Mouse (Mus musculus) intestine, embryonic 15.5 days (tissue): ENCODE data around the gene Upp2. TPM values are rescaled to one million over a fixed set of nuclear protein-coding genes. Genes with fewer than 3 reads are reported as not detected.
A peak's percentile ranks its signal among the peaks of the same experiment; 100 is the strongest.

ENCODE experiments used
- ATAC-seq: fragments of 200-750 bp; cut with Nextera tagmentation; 2 replicates; pipeline ENCODE4 v1.8.0; 2017; ENCODE audit warnings: moderate TSS enrichment, moderate library complexity
- H3K27ac ChIP-seq: fragments of 300-500 bp; sonication (generic); 2 replicates; pipeline ENCODE4 v1.5.1; 2015; ENCODE audit warnings: mild to moderate bottlenecking, inconsistent platforms
- H3K27me3 ChIP-seq: fragments of 300-500 bp; sonication (generic); replicated peaks from 2 replicates; pipeline ENCODE4 v1.6.1; 2015; ENCODE audit warnings: inconsistent platforms
- H3K36me3 ChIP-seq: fragments of 300-500 bp; sonication (generic); 2 replicates; pipeline ENCODE4 v1.6.1; 2015; ENCODE audit warnings: inconsistent platforms
- H3K4me1 ChIP-seq: fragments of 300-500 bp; sonication (generic); replicated peaks from 2 replicates; pipeline ENCODE4 v1.6.1; 2015; ENCODE audit warnings: inconsistent platforms
- H3K4me2 ChIP-seq: fragments of 300-500 bp; sonication (generic); replicated peaks from 2 replicates; pipeline ENCODE4 v1.6.1; 2015; ENCODE audit warnings: mild to moderate bottlenecking, inconsistent platforms
- H3K4me3 ChIP-seq: fragments of 300-500 bp; sonication (generic); replicated peaks from 2 replicates; pipeline ENCODE4 v1.5.1; 2015; ENCODE audit warnings: inconsistent platforms
- H3K9ac ChIP-seq: fragments of 300-500 bp; sonication (generic); 2 replicates; pipeline ENCODE4 v1.6.1; 2015; ENCODE audit warnings: inconsistent platforms
- H3K9me3 ChIP-seq: fragments of 300-500 bp; sonication (generic); 2 replicates; pipeline ENCODE4 v1.6.1; 2016; ENCODE audit warnings: inconsistent platforms
- WGBS: fragments of 180-500 bp; shearing (Covaris S2); methylation state at CpG from one replicate; pipeline ENCODE4 v1.1.7; 2015; 5-methylcytosine and 5-hydroxymethylcytosine counted together
- polyA plus RNA-seq: library from polyadenylated mRNA; unstranded; fragments of >200 nt; fragmentation: Nextera tagmentation; extraction: Ambion mirVana; gene quantifications from 2 replicates; pipeline ENCODE4 v1.2.1, GENCODE M21; 2015

Upp2 gene
- polyA plus RNA-seq, 1 experiment from 2014 or later: 5.5 TPM

GRCm38 (mm10) chr2:58533521-58534001, 33.5 kb upstream of the Upp2 start:
- no peak overlapping the region for H3K9ac ChIP-seq
- H3K4me1 ChIP-seq: peaks cover 29% of the 10 kb centered on the region
- no peak overlapping the region for H3K4me2 ChIP-seq
- no peaks in the 10 kb centered on the region for H3K27me3 ChIP-seq
- H3K9me3 ChIP-seq: no peaks in the 10 kb centered on the region
- no peaks in the 10 kb centered on the region for H3K36me3 ChIP-seq
- H3K4me3 ChIP-seq: no peak overlapping the region
- peak overlapping the region; percentile 56 for H3K27ac ChIP-seq
- ATAC-seq: 0 out of 2 replicates have a peak, but pooled peaks have one; percentile 32
- 27% methylated on average over 7 of the region's 7 CpGs for WGBS

- no peak overlapping the region for H3K9ac ChIP-seq
- H3K4me1 ChIP-seq: peaks cover 32% of the 10 kb centered on the region
- no peak overlapping the region for H3K27ac ChIP-seq
- H3K4me3 ChIP-seq: no peak overlapping the region
- ATAC-seq: no peak
- H3K36me3 ChIP-seq: no peaks in the 10 kb centered on the region
- H3K27me3 ChIP-seq: no peaks in the 10 kb centered on the region
- H3K9me3 ChIP-seq: no peaks in the 10 kb centered on the region
- WGBS: 76% methylated on average over 4 of the region's 4 CpGs
- H3K4me2 ChIP-seq: no peak overlapping the region
Observed at GRCm38 (mm10) chr2:58534379-58534778, 32.7 kb upstream of the Upp2 start.

- H3K9me3 ChIP-seq: no peaks in the 10 kb centered on the region
- H3K36me3 ChIP-seq: no peaks in the 10 kb centered on the region
- no peak overlapping the region for H3K27ac ChIP-seq
- peaks cover 32% of the 10 kb centered on the region for H3K4me1 ChIP-seq
- H3K27me3 ChIP-seq: no peaks in the 10 kb centered on the region
- H3K9ac ChIP-seq: no peak overlapping the region
- ATAC-seq: peak; percentile 19
- WGBS: 60% methylated on average over 8 of the region's 8 CpGs
- H3K4me3 ChIP-seq: no peak overlapping the region
- no peak overlapping the region for H3K4me2 ChIP-seq
Observed at GRCm38 (mm10) chr2:58535233-58535632, 31.9 kb upstream of the Upp2 start.

GRCm38 (mm10) chr2:58536796-58537195, 30.3 kb upstream of the Upp2 start:
- Histone ChIP-seq H3K36me3 (no peaks in the 10 kb centered on the region), H3K4me3 (no peak overlapping the region), H3K4me2 (no peak overlapping the region), H3K9ac (no peak overlapping the region), H3K4me1 (peaks cover 32% of the 10 kb centered on the region), H3K9me3 (no peaks in the 10 kb centered on the region), H3K27me3 (no peaks in the 10 kb centered on the region), H3K27ac (no peak overlapping the region)
- ATAC-seq: no peak
- WGBS: 84% methylated on average over 3 of the region's 3 CpGs

GRCm38 (mm10) chr2:58538196-58538595, 28.9 kb upstream of the Upp2 start:
- no peaks in the 10 kb centered on the region for H3K27me3 ChIP-seq
- peaks cover 24% of the 10 kb centered on the region for H3K4me1 ChIP-seq
- ATAC-seq: no peak

GRCm38 (mm10) chr2:58543252-58543651, 23.8 kb upstream of the Upp2 start:
- Histone ChIP-seq H3K36me3 (no peaks in the 10 kb centered on the region), H3K4me1 (peaks cover 8% of the 10 kb centered on the region; the same call in 1 of the 2 replicates), H3K4me2 (no peak overlapping the region), H3K9ac (no peak overlapping the region), H3K9me3 (no peaks in the 10 kb centered on the region), H3K27ac (no peak overlapping the region), H3K4me3 (no peak overlapping the region), H3K27me3 (no peaks in the 10 kb centered on the region)
- no peak for ATAC-seq
- WGBS: 90% methylated on average over 5 of the region's 5 CpGs

More at GRCm38 (mm10) chr2:58538196-58538595, 28.9 kb upstream of the Upp2 start:
- H3K9me3 ChIP-seq: no peaks in the 10 kb centered on the region
- H3K36me3 ChIP-seq: no peaks in the 10 kb centered on the region
- no peak overlapping the region for H3K4me2 ChIP-seq
- H3K4me3 ChIP-seq: no peak overlapping the region
- H3K9ac ChIP-seq: no peak overlapping the region
- 91% methylated on average over 6 of the region's 6 CpGs for WGBS
- H3K27ac ChIP-seq: no peak overlapping the region

- Histone ChIP-seq H3K27ac (no peak overlapping the region), H3K36me3 (no peaks in the 10 kb centered on the region), H3K4me1 (peaks cover 5% of the 10 kb centered on the region; the same call in 1 of the 2 replicates), H3K4me2 (no peak overlapping the region), H3K9ac (no peak overlapping the region), H3K4me3 (no peak overlapping the region), H3K27me3 (no peaks in the 10 kb centered on the region), H3K9me3 (no peaks in the 10 kb centered on the region)
- no peak for ATAC-seq
- WGBS: 88% methylated on average over 6 of the region's 6 CpGs
Observed at GRCm38 (mm10) chr2:58544368-58544767, 22.7 kb upstream of the Upp2 start.

- ATAC-seq: peak; percentile 28; the same call in 1 of the 2 replicates
Observed at GRCm38 (mm10) chr2:58546264-58546663, 20.8 kb upstream of the Upp2 start.

GRCm38 (mm10) chr2:58548943-58549342, 18.2 kb upstream of the Upp2 start:
- ATAC-seq: peak; percentile 76
- no peak overlapping the region for H3K4me3 ChIP-seq
- 50% methylated on average over 7 of the region's 7 CpGs for WGBS
- H3K9me3 ChIP-seq: no peaks in the 10 kb centered on the region
- no peaks in the 10 kb centered on the region for H3K27me3 ChIP-seq
- H3K9ac ChIP-seq: no peak overlapping the region
- H3K4me1 ChIP-seq: peaks cover 33% of the 10 kb centered on the region
- no peak overlapping the region for H3K4me2 ChIP-seq
- H3K27ac ChIP-seq: no peak overlapping the region
- H3K36me3 ChIP-seq: no peaks in the 10 kb centered on the region

More at GRCm38 (mm10) chr2:58546264-58546663, 20.8 kb upstream of the Upp2 start:
- Histone ChIP-seq H3K9ac (no peak overlapping the region), H3K27me3 (no peaks in the 10 kb centered on the region), H3K36me3 (no peaks in the 10 kb centered on the region), H3K9me3 (no peaks in the 10 kb centered on the region), H3K4me3 (no peak overlapping the region), H3K4me1 (peaks cover 20% of the 10 kb centered on the region), H3K4me2 (no peak overlapping the region), H3K27ac (no peak overlapping the region)
- 65% methylated on average over 7 of the region's 7 CpGs for WGBS

GRCm38 (mm10) chr2:58549960-58550359, 17.1 kb upstream of the Upp2 start:
- WGBS: 42% methylated on average over 6 of the region's 6 CpGs
- Histone ChIP-seq H3K9me3 (no peaks in the 10 kb centered on the region), H3K9ac (no peak overlapping the region), H3K27me3 (no peaks in the 10 kb centered on the region), H3K4me1 (peaks cover 33% of the 10 kb centered on the region), H3K4me3 (no peak overlapping the region), H3K36me3 (no peaks in the 10 kb centered on the region), H3K27ac (no peak overlapping the region), H3K4me2 (no peak overlapping the region)
- ATAC-seq: peak; percentile 31

- WGBS: 56% methylated on average over 9 of the region's 9 CpGs
- no peak overlapping the region for H3K27ac ChIP-seq
- no peaks in the 10 kb centered on the region for H3K9me3 ChIP-seq
- H3K4me3 ChIP-seq: no peak overlapping the region
- H3K36me3 ChIP-seq: no peaks in the 10 kb centered on the region
- H3K4me1 ChIP-seq: peaks cover 33% of the 10 kb centered on the region
- H3K9ac ChIP-seq: no peak overlapping the region
- ATAC-seq: no peak
- no peak overlapping the region for H3K4me2 ChIP-seq
- H3K27me3 ChIP-seq: no peaks in the 10 kb centered on the region
Observed at GRCm38 (mm10) chr2:58550488-58550887, 16.6 kb upstream of the Upp2 start.

- no peak overlapping the region for H3K27ac ChIP-seq
- H3K9ac ChIP-seq: no peak overlapping the region
- H3K27me3 ChIP-seq: no peaks in the 10 kb centered on the region
- H3K36me3 ChIP-seq: no peaks in the 10 kb centered on the region
- ATAC-seq: no peak
- H3K4me2 ChIP-seq: no peak overlapping the region
- no peak overlapping the region for H3K4me3 ChIP-seq
- H3K9me3 ChIP-seq: no peaks in the 10 kb centered on the region
- H3K4me1 ChIP-seq: peaks cover 30% of the 10 kb centered on the region
- 58% methylated on average over 6 of the region's 6 CpGs for WGBS
Observed at GRCm38 (mm10) chr2:58551866-58552265, 15.2 kb upstream of the Upp2 start.

GRCm38 (mm10) chr2:58552296-58552695, 14.8 kb upstream of the Upp2 start:
- no peaks in the 10 kb centered on the region for H3K27me3 ChIP-seq
- no peak for ATAC-seq
- H3K27ac ChIP-seq: no peak overlapping the region
- peaks cover 28% of the 10 kb centered on the region for H3K4me1 ChIP-seq
- H3K4me3 ChIP-seq: no peak overlapping the region
- 47% methylated on average over 3 of the region's 3 CpGs for WGBS
- no peak overlapping the region for H3K9ac ChIP-seq
- no peak overlapping the region for H3K4me2 ChIP-seq
- no peaks in the 10 kb centered on the region for H3K36me3 ChIP-seq
- no peaks in the 10 kb centered on the region for H3K9me3 ChIP-seq
